Mouse (Mus musculus): ENCODE measurements at regions not wholly inside any gene's neighbourhood (a gene's known extent, or its start where the extent isn't known, plus 50 kb on each side); places are given as distances from the start of the nearest gene placed in this dataset.

DNA sequence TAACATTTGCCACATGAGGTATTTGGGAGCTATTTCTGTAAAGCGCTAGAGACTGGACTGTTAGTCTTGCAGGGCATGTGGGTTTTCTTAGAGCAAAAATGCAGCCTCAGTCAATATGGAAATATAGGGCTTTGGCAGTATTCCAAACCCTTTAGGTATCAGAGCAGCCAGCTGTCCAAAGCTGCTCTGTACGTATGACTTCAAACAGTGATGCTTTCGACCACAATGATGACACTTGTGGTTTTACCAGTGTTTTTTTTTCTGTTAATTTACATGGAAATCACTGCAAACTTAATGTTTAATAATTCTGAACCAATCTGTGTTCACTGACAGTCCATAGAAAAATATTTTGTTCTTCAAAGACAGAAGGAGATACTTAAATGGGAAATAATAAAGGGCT lies 743.0 kb downstream of the Brinp3 start:
- H3K36me3 ChIP-seq (ENCODE audit: insufficient read depth), result no peaks in the 10 kb centered on the region
- H3K4me2 ChIP-seq (ENCODE audit: low read depth), result no peak overlapping the region
- H3K9me3 ChIP-seq (ENCODE audit: low read length), result no peaks in the 10 kb centered on the region
- no peak overlapping the region for H3K9ac ChIP-seq
- H3K27ac ChIP-seq (ENCODE audit: low read depth, low read length), result no peak overlapping the region
- no peak overlapping the region for H3K4me3 ChIP-seq (ENCODE audit: low read depth, low read length)
- no peak for TF ChIP-seq CTCF (IDR thresholded peaks at IDR 0.05; ENCODE audit: low read depth)
- no peak for ATAC-seq
- WGBS, result 72% methylated on average over 3 of the region's 3 CpGs
- H3K27me3 ChIP-seq (ENCODE audit: insufficient read depth, low read length), result no peaks in the 10 kb centered on the region
- no peaks in the 10 kb centered on the region for H3K4me1 ChIP-seq (ENCODE audit: insufficient read depth)
- no peak for DNase-seq

DNA sequence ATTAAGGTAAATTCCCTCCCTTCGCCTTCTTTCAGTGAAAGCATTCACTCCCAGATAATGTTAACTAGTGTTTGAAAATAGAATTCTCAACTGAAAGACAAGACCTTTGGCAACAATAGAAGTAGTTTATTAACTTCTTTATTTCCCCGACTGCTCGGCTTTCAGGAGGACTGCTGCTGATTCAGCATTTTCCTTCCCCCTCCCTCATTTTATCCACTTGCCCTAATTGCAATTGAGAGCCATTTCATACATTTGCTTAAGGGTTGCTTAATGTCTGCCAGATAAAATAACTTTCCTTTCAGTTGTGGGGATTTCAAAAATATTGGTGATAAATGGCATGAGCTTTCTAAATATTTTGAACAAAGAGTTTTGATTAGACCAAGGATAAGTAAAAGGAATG lies 744.5 kb downstream of the Brinp3 start:
- 79% methylated on average over 3 of the region's 3 CpGs for WGBS
- no peak overlapping the region for H3K9ac ChIP-seq
- no peaks in the 10 kb centered on the region for H3K4me1 ChIP-seq (ENCODE audit: insufficient read depth)
- no peaks in the 10 kb centered on the region for H3K36me3 ChIP-seq (ENCODE audit: insufficient read depth)
- H3K4me2 ChIP-seq (ENCODE audit: low read depth), result no peak overlapping the region
- H3K27me3 ChIP-seq (ENCODE audit: insufficient read depth, low read length), result no peaks in the 10 kb centered on the region
- TF ChIP-seq CTCF (IDR thresholded peaks at IDR 0.05; ENCODE audit: low read depth), result no peak
- H3K4me3 ChIP-seq (ENCODE audit: low read depth, low read length), result no peak overlapping the region
- no peak overlapping the region for H3K27ac ChIP-seq (ENCODE audit: low read depth, low read length)
- DNase-seq, result no peak
- no peaks in the 10 kb centered on the region for H3K9me3 ChIP-seq (ENCODE audit: low read length)
- no peak for ATAC-seq

- Histone ChIP-seq H3K27me3 (ENCODE audit: insufficient read depth, low read length) (no peaks in the 10 kb centered on the region), H3K27ac (ENCODE audit: low read depth, low read length) (no peak overlapping the region), H3K36me3 (ENCODE audit: insufficient read depth) (no peaks in the 10 kb centered on the region), H3K4me2 (ENCODE audit: low read depth) (no peak overlapping the region), H3K9me3 (ENCODE audit: low read length) (no peaks in the 10 kb centered on the region), H3K4me3 (ENCODE audit: low read depth, low read length) (no peak overlapping the region), H3K9ac (no peak overlapping the region), H3K4me1 (ENCODE audit: insufficient read depth) (no peaks in the 10 kb centered on the region)
- TF ChIP-seq CTCF (IDR thresholded peaks at IDR 0.05; ENCODE audit: low read depth), result no peak
- DNase-seq (no peak), ATAC-seq (no peak)
- WGBS, result 98% methylated on average over 1 of the region's 1 CpGs
Measured at GRCm38 (mm10) chr1:147273324-147273723, 778.8 kb downstream of the Brinp3 start.

GRCm38 (mm10) chr1:147291119-147291518 lies 796.6 kb downstream of the Brinp3 start:
- ATAC-seq, result peak; percentile 38; the same call in 1 of the 2 replicates
- H3K4me1 ChIP-seq (ENCODE audit: insufficient read depth), result no peaks in the 10 kb centered on the region
- no peak overlapping the region for H3K4me2 ChIP-seq (ENCODE audit: low read depth)
- no peaks in the 10 kb centered on the region for H3K27me3 ChIP-seq (ENCODE audit: insufficient read depth, low read length)
- H3K4me3 ChIP-seq (ENCODE audit: low read depth, low read length), result no peak overlapping the region
- WGBS, result 45% methylated on average over 3 of the region's 3 CpGs
- H3K9ac ChIP-seq, result no peak overlapping the region
- no peak overlapping the region for H3K27ac ChIP-seq (ENCODE audit: low read depth, low read length)
- no peaks in the 10 kb centered on the region for H3K36me3 ChIP-seq (ENCODE audit: insufficient read depth)
- H3K9me3 ChIP-seq (ENCODE audit: low read length), result no peaks in the 10 kb centered on the region
- DNase-seq, result peak; percentile 16
- no peak for TF ChIP-seq CTCF (IDR thresholded peaks at IDR 0.05; ENCODE audit: low read depth)

GRCm38 (mm10) chr1:147309246-147309645 lies 814.7 kb downstream of the Brinp3 start:
- no peak overlapping the region for H3K4me3 ChIP-seq (ENCODE audit: low read depth, low read length)
- no peak overlapping the region for H3K27ac ChIP-seq (ENCODE audit: low read depth, low read length)
- DNase-seq (peak; percentile 82), ATAC-seq (peak; percentile 65; the same call in 1 of the 2 replicates)
- H3K9me3 ChIP-seq (ENCODE audit: low read length), result no peaks in the 10 kb centered on the region
- 39% methylated on average over 1 of the region's 1 CpGs for WGBS
- no peaks in the 10 kb centered on the region for H3K4me1 ChIP-seq (ENCODE audit: insufficient read depth)
- H3K36me3 ChIP-seq (ENCODE audit: insufficient read depth), result no peaks in the 10 kb centered on the region
- no peak overlapping the region for H3K4me2 ChIP-seq (ENCODE audit: low read depth)
- H3K27me3 ChIP-seq (ENCODE audit: insufficient read depth, low read length), result no peaks in the 10 kb centered on the region
- TF ChIP-seq CTCF (IDR thresholded peaks at IDR 0.05; ENCODE audit: low read depth), result no peak
- H3K9ac ChIP-seq, result no peak overlapping the region

DNA sequence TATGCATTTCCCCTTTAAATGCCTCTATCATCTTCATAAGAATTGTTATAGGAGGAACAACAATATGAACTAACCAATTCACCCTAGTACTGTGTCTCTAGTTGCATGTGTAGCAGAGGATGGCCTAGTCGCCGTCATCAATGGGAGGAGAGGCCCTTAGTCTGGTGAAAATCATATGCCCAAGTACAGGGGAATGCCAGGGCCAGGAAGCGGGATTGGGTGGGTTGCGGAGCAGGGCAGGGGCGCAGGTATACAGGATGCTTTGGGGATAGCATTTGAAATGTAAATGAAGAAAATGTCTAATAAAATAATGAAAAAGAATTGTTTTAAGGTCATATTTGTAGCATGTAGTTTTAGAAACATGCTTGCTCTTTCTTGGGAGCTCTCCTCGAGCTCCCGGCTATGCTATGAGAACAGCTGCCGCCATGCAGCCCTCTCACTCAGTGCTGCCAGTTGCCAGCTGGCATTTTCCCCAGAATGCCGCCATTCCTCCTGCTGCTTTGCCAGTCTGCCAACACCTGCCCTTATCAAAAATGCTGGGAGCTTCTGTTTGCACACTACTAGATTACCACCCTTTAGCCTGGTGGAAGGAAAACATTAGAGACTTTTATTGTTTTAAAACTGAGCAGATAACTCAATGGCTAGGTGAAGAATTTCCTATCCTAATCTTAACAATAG lies 848.9 kb downstream of the Brinp3 start:
- Histone ChIP-seq H3K27ac (ENCODE audit: low read depth, low read length) (no peak overlapping the region), H3K9ac (no peak overlapping the region), H3K4me2 (ENCODE audit: low read depth) (no peak overlapping the region), H3K4me1 (ENCODE audit: insufficient read depth) (no peaks in the 10 kb centered on the region), H3K36me3 (ENCODE audit: insufficient read depth) (no peaks in the 10 kb centered on the region), H3K4me3 (ENCODE audit: low read depth, low read length) (no peak overlapping the region), H3K27me3 (ENCODE audit: insufficient read depth, low read length) (no peaks in the 10 kb centered on the region), H3K9me3 (ENCODE audit: low read length) (no peaks in the 10 kb centered on the region)
- DNase-seq, result peak; percentile 87
- no peak for TF ChIP-seq CTCF (IDR thresholded peaks at IDR 0.05; ENCODE audit: low read depth)
- 67% methylated on average over 9 of the region's 9 CpGs for WGBS
- ATAC-seq, result peak; percentile 97

DNA sequence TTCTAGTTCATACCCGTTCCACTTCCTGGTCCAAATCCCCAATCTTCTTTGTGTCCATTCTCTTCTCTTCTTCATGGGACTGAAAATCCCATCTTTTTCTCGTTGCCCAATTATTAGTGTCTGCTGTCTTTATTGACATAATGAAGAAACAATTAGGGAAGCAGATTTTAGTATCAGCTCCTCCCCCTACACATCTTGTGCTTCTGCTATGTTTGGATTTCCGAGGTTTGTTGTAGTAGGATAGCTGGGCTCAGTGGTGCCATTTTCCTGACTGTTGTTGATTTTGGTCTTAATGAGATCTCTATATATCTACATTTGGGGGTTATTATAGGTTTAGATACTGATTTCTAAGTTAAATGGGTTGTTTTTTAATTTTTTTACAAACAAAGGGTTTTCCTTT lies 849.5 kb downstream of the Brinp3 start:
- H3K27me3 ChIP-seq (ENCODE audit: insufficient read depth, low read length), result no peaks in the 10 kb centered on the region
- H3K4me3 ChIP-seq (ENCODE audit: low read depth, low read length), result no peak overlapping the region
- no peaks in the 10 kb centered on the region for H3K4me1 ChIP-seq (ENCODE audit: insufficient read depth)
- no peaks in the 10 kb centered on the region for H3K36me3 ChIP-seq (ENCODE audit: insufficient read depth)
- no peak overlapping the region for H3K4me2 ChIP-seq (ENCODE audit: low read depth)
- H3K27ac ChIP-seq (ENCODE audit: low read depth, low read length), result no peak overlapping the region
- no peaks in the 10 kb centered on the region for H3K9me3 ChIP-seq (ENCODE audit: low read length)
- TF ChIP-seq CTCF (IDR thresholded peaks at IDR 0.05; ENCODE audit: low read depth), result no peak
- whole genome bisulfite sequencing, result 56% methylated on average over 3 of the region's 3 CpGs
- H3K9ac ChIP-seq, result no peak overlapping the region
- ATAC-seq, result peak; percentile 32; the same call in 1 of the 2 replicates
- no peak for DNase-seq
